ENCODE assay signal across 8 mouse cellular contexts in genomic region chr7:101108653-101109005, GRCm38 (mm10). TPM values are rescaled to one million over a fixed set of nuclear protein-coding genes. Genes with fewer than 3 reads are reported as not detected.
DNase-seq lines count a peak whose midpoint lies in the region; ATAC-seq and TF ChIP-seq lines count a peak whose summit lies in the region.

No protein-coding gene starts in this region.

- peak; percentile 60 for DNase-seq in liver, adult 2 months (ENCODE audit: extremely low read depth, low read depth, low spot score)
- DNase-seq in liver (no peak), ZHBTc4 (ENCODE audit: low read depth, low spot score) (peak; percentile 87)
- peak; percentile 73 for DNase-seq in urinary bladder, postnatal 25 days (ENCODE audit: low spot score)
- DNase-seq in left cerebral cortex, postnatal 14 days (ENCODE audit: low spot score in 2 of 2): no peak

- H3K4me2 ChIP-seq in embryonic facial prominence, embryonic 15.5 days (replicated peaks): peak overlapping the region; percentile 84
- H3K4me2 ChIP-seq in hindbrain, embryonic 16.5 days (ENCODE audit: low read length): peak overlapping the region; percentile 88
- peak overlapping the region; percentile 76 for H3K4me2 ChIP-seq in midbrain, embryonic 12.5 days (replicated peaks)

- no peaks in the 10 kb centered on the region for H3K27me3 ChIP-seq in liver, adult 2 months (ENCODE audit: control insufficient read depth, insufficient read depth, low read length)
- H3K27me3 ChIP-seq in embryonic facial prominence, embryonic 15.5 days: no peaks in the 10 kb centered on the region
- H3K27me3 ChIP-seq in hindbrain, embryonic 16.5 days (replicated peaks; ENCODE audit: control insufficient read depth, insufficient read depth, low read length): no peaks in the 10 kb centered on the region
- no peaks in the 10 kb centered on the region for H3K27me3 ChIP-seq in midbrain, embryonic 12.5 days

- H3K36me3 ChIP-seq in liver, adult 2 months (ENCODE audit: control insufficient read depth, insufficient read depth, low read length): peaks cover 13% of the 10 kb centered on the region
- peaks cover 12% of the 10 kb centered on the region; the same call in 1 of the 2 replicates for H3K36me3 ChIP-seq in embryonic facial prominence, embryonic 15.5 days
- H3K36me3 ChIP-seq in hindbrain, embryonic 16.5 days (ENCODE audit: control insufficient read depth, insufficient read depth, low read length): peaks cover 4% of the 10 kb centered on the region; the same call in 1 of the 2 replicates
- peaks cover 19% of the 10 kb centered on the region for H3K36me3 ChIP-seq in midbrain, embryonic 12.5 days

- intact Hi-C loops in left cerebral cortex, postnatal 14 days (cut with DNase I): loop anchor here (5.0 kb wide), 2 partner anchors 46 to 124 kb away; no protein-coding TSS in a partner anchor

- peaks cover 10% of the 10 kb centered on the region; the same call in 1 of the 2 replicates for H3K79me2 ChIP-seq in liver, adult 2 months (ENCODE audit: control insufficient read depth, insufficient read depth, low read length)

- no peak; the same call in 1 of the 2 replicates for ATAC-seq in embryonic facial prominence, embryonic 15.5 days (ENCODE audit: insufficient number of reproducible peaks, low FRiP score, low TSS enrichment, low read depth)
- ATAC-seq in hindbrain, embryonic 16.5 days: no peak; the same call in 1 of the 2 replicates
- ATAC-seq in midbrain, embryonic 12.5 days (ENCODE audit: low FRiP score, low read depth): no peak

- H3K27ac ChIP-seq in liver, adult 2 months (replicated peaks; ENCODE audit: insufficient read depth, low read depth, low read length): peak overlapping the region; percentile 82
- peak overlapping the region; percentile 97 for H3K27ac ChIP-seq in embryonic facial prominence, embryonic 15.5 days (replicated peaks)
- peak overlapping the region; percentile 99 for H3K27ac ChIP-seq in hindbrain, embryonic 16.5 days (ENCODE audit: low read depth, low read length)
- peak overlapping the region; percentile 100 for H3K27ac ChIP-seq in midbrain, embryonic 12.5 days (replicated peaks)

- peak; percentile 87; the same call in 1 of the 2 replicates for TF ChIP-seq POLR2A in liver, adult 2 months (IDR thresholded peaks at IDR 0.05; ENCODE audit: extremely low read depth, insufficient read depth, low read length)

- no peaks in the 10 kb centered on the region for H3K9me3 ChIP-seq in embryonic facial prominence, embryonic 15.5 days (replicated peaks)
- H3K9me3 ChIP-seq in hindbrain, embryonic 16.5 days (ENCODE audit: control insufficient read depth, low read length): no peaks in the 10 kb centered on the region
- no peaks in the 10 kb centered on the region for H3K9me3 ChIP-seq in midbrain, embryonic 12.5 days

- peaks cover 17% of the 10 kb centered on the region for H3K4me1 ChIP-seq in liver, adult 2 months (ENCODE audit: control insufficient read depth, insufficient read depth, low read length)
- peaks cover 12% of the 10 kb centered on the region; the same call in 1 of the 2 replicates for H3K4me1 ChIP-seq in embryonic facial prominence, embryonic 15.5 days
- H3K4me1 ChIP-seq in hindbrain, embryonic 16.5 days (ENCODE audit: control insufficient read depth, insufficient read depth, low read depth, low read length): peaks cover 13% of the 10 kb centered on the region
- H3K4me1 ChIP-seq in midbrain, embryonic 12.5 days: peaks cover 18% of the 10 kb centered on the region

- peak overlapping the region; percentile 84 for H3K4me3 ChIP-seq in liver, adult 2 months (ENCODE audit: insufficient read depth, low read depth, low read length)
- H3K4me3 ChIP-seq in embryonic facial prominence, embryonic 15.5 days (replicated peaks): peak overlapping the region; percentile 73
- H3K4me3 ChIP-seq in hindbrain, embryonic 16.5 days (ENCODE audit: low read length): peak overlapping the region; percentile 96
- peak overlapping the region; percentile 82 for H3K4me3 ChIP-seq in midbrain, embryonic 12.5 days

- 2% methylated on average over 25 of the region's 35 CpGs for WGBS in liver, adult 2 months
- 0% methylated on average over 10 of the region's 35 CpGs for WGBS in embryonic facial prominence, embryonic 15.5 days
- under 1% methylated on average over 16 of the region's 35 CpGs for WGBS in hindbrain, embryonic 16.5 days
- WGBS in midbrain, embryonic 12.5 days: 0% methylated on average over 8 of the region's 35 CpGs

- TF ChIP-seq CTCF in liver, adult 2 months (IDR thresholded peaks at IDR 0.05; ENCODE audit: low read depth, low read length): no peak

- peak overlapping the region; percentile 90 for H3K9ac ChIP-seq in liver, adult 2 months (ENCODE audit: low read depth, low read length)
- H3K9ac ChIP-seq in embryonic facial prominence, embryonic 15.5 days: peak overlapping the region; percentile 84
- peak overlapping the region; percentile 97 for H3K9ac ChIP-seq in hindbrain, embryonic 16.5 days (ENCODE audit: low read depth, low read length)
- H3K9ac ChIP-seq in midbrain, embryonic 12.5 days (replicated peaks): peak overlapping the region; percentile 92

RNA-seq across cellular contexts. Expression of gene Fchsd2, which starts 16.0 kb away (rescaled TPM):
- total RNA-seq in liver, adult 2 months (2014; rRNA removed): 39.1 and 43.0 TPM in 2 replicates
- 4.5 and 8.9 TPM in 2 replicates for polyA plus RNA-seq in liver, adult 2 months (2012; rRNA removed)
- polyA plus RNA-seq in embryonic facial prominence, embryonic 15.5 days (2015; fragmentation: Nextera tagmentation; extraction: Ambion mirVana): 19.6 and 21.9 TPM in 2 replicates
- polyA plus RNA-seq in hindbrain, embryonic 16.5 days (2015; fragmentation: Nextera tagmentation; extraction: Ambion mirVana): 36.5 and 41.1 TPM in 2 replicates
- 37.6 and 39.3 TPM in 2 replicates for polyA plus RNA-seq in midbrain, embryonic 12.5 days (2016; fragmentation: Nextera tagmentation; extraction: Ambion mirVana)
- total RNA-seq in left cerebral cortex, postnatal 14 days (2021): 10 to 100 TPM; 45.1 to 51.7 TPM

Comparison
In these comparisons a context has a peak if more than half of its experiments do, and no peak if none do; other contexts are left out.
1. DNase-seq: peak in liver, adult 2 months (single experiment), ZHBTc4 (single experiment) and urinary bladder, postnatal 25 days (single experiment); none in liver (single experiment) and left cerebral cortex, postnatal 14 days (0 of 2).
2. Peak in every context shown above with its lines, with median percentiles within 50 percentile points of each other: H3K27ac ChIP-seq, H3K4me3 ChIP-seq, H3K9ac ChIP-seq and H3K4me2 ChIP-seq.